Mouse (Mus musculus): ENCODE measurements around the gene Nae1. TPM values are rescaled to one million over a fixed set of nuclear protein-coding genes. Genes with fewer than 3 reads are reported as not detected.

The Nae1 gene
- 4.2 and 4.4 TPM in 2 replicates for polyA plus RNA-seq (2012; rRNA removed)

GRCm38 (mm10) chr8:104533971-104534778, at the start of gene Nae1, which contains the start of gene Car7:
Nae1 (minus strand) TSS chr8:104534637.
Car7 (plus strand) TSS chr8:104534689.

GRCm38 (mm10) chr8:104509061-104510006, 25.1 kb downstream of the Nae1 start, which contains the start of gene Terb1:
Terb1 (minus strand) TSS chr8:104509910.

Other genes with a start within 250 kb of the Nae1 start
- not detected in 2 replicates for gene Cmtm2a, start 241.5 kb downstream of the Nae1 start, polyA plus RNA-seq (2012; rRNA removed)
- gene Gm45711, start 224.6 kb downstream of the Nae1 start, polyA plus RNA-seq (2012; rRNA removed) = not detected in 2 replicates
- not detected in 2 replicates for gene Cmtm1, start 224.5 kb downstream of the Nae1 start, polyA plus RNA-seq (2012; rRNA removed)
- not detected in 2 replicates for gene Gm11020, start 213.1 kb downstream of the Nae1 start, polyA plus RNA-seq (2012; rRNA removed)
- not detected in 2 replicates for gene Cmtm2b, start 212.4 kb downstream of the Nae1 start, polyA plus RNA-seq (2012; rRNA removed)
- gene Cmtm3, start 195.2 kb downstream of the Nae1 start, polyA plus RNA-seq (2012; rRNA removed) = 49.2 and 55.2 TPM in 2 replicates
- gene Cmtm4, start 138.8 kb downstream of the Nae1 start, polyA plus RNA-seq (2012; rRNA removed) = 46.0 and 55.8 TPM in 2 replicates
- gene Dync1li2, start 91.6 kb downstream of the Nae1 start, polyA plus RNA-seq (2012; rRNA removed) = 14.5 and 19.3 TPM in 2 replicates
- 0.03 TPM in 1 of 2 replicates, not detected in the other for gene Terb1, start 24.7 kb downstream of the Nae1 start, polyA plus RNA-seq (2012; rRNA removed)
- 1.9 and 2.7 TPM in 2 replicates for gene Car7, start 52 bp upstream of the Nae1 start, polyA plus RNA-seq (2012; rRNA removed)
- 8.9 and 11.2 TPM in 2 replicates for gene Pdp2, start 56.8 kb upstream of the Nae1 start, polyA plus RNA-seq (2012; rRNA removed)
- not detected in 2 replicates for gene Cdh16, start 89.8 kb upstream of the Nae1 start, polyA plus RNA-seq (2012; rRNA removed)
- 8.0 and 10.6 TPM in 2 replicates for gene Rrad, start 96.7 kb upstream of the Nae1 start, polyA plus RNA-seq (2012; rRNA removed)
- gene Ciao2b, start 107.3 kb upstream of the Nae1 start, polyA plus RNA-seq (2012; rRNA removed) = 41.4 and 46.3 TPM in 2 replicates
- gene Ces2a, start 199.4 kb upstream of the Nae1 start, polyA plus RNA-seq (2012; rRNA removed) = 196 and 272 TPM in 2 replicates

All from colon, adult 2 months (tissue).